ENCODE assay signal across 11 mouse cellular contexts in the genomic region with DNA sequence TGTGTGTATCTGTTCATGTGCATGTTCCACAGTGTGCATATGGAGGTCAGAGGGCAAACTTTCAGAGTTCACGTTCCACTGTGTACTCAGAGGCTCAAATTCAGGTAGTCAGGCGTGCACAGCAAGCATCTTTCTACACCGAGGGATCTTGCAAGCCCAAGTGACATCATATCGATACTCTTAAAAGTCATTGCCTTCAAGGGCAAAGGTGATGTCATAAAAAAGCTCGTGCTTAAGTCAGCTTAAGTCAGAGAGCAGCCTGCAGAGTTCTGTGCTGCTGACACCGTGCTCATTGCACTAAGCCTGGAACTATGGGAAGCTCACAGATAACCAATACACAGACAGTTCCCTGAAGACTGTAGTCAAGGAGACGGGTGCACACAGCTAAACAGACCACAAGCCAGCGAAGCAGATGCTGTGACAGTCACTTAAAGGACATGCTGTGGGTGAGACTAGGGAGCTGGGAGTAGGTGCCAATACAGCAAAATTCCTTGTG.
A peak's percentile ranks its signal among the peaks of the same experiment; 100 is the strongest.
DNase-seq lines count a peak whose midpoint lies in the region; ATAC-seq and TF ChIP-seq lines count a peak whose summit lies in the region.
"Had no signal": no experiment of that assay in that cellular context is flagged by ENCODE, and none has a peak within 500 bp of the region (broad histone marks: within the 10 kb centered on the region; RNA-seq: fewer than 3 reads in every experiment).

No protein-coding gene starts in this region.

- WGBS in liver, adult 2 months: 38% methylated on average over 8 of the region's 8 CpGs
- 59% methylated on average over 8 of the region's 8 CpGs for WGBS in liver, embryonic 12.5 days (ENCODE audit: insufficient replicate concordance)
- 50% methylated on average over 8 of the region's 8 CpGs for WGBS in intestine, embryonic 15.5 days
- WGBS in small intestine, adult 2 months: 24% methylated on average over 8 of the region's 8 CpGs

- no peak for TF ChIP-seq POLR2A in liver, adult 2 months (IDR thresholded peaks at IDR 0.05; ENCODE audit: extremely low read depth, insufficient read depth, low read length)
- TF ChIP-seq POLR2A in small intestine, adult 2 months (IDR thresholded peaks at IDR 0.05; ENCODE audit: low read depth, low read length): no peak

- H3K79me2 ChIP-seq in liver, adult 2 months (ENCODE audit: control insufficient read depth, insufficient read depth, low read length): no peaks in the 10 kb centered on the region

- H3K9me3 ChIP-seq in liver, embryonic 12.5 days (replicated peaks): no peaks in the 10 kb centered on the region
- H3K9me3 ChIP-seq in intestine, embryonic 15.5 days: no peaks in the 10 kb centered on the region
- H3K9me3 ChIP-seq: limb, embryonic 13.5 days had no signal

- no peak overlapping the region for H3K4me2 ChIP-seq in liver, embryonic 12.5 days
- no peak overlapping the region for H3K4me2 ChIP-seq in intestine, embryonic 15.5 days (replicated peaks)
- H3K4me2 ChIP-seq: limb, embryonic 13.5 days had no signal

- no peak overlapping the region for H3K27ac ChIP-seq in liver, adult 2 months (replicated peaks; ENCODE audit: insufficient read depth, low read depth, low read length)
- H3K27ac ChIP-seq in liver, embryonic 12.5 days: no peak overlapping the region
- H3K27ac ChIP-seq in intestine, embryonic 15.5 days: no peak overlapping the region
- peak overlapping the region; percentile 44; the same call in 1 of the 2 replicates for H3K27ac ChIP-seq in left cerebral cortex, adult 2 months
- H3K27ac ChIP-seq in small intestine, adult 2 months (ENCODE audit: insufficient read depth, low read depth, low read length): peak overlapping the region; percentile 66
- H3K27ac ChIP-seq: limb, embryonic 13.5 days had no signal

- H3K4me3 ChIP-seq in liver, adult 2 months (ENCODE audit: insufficient read depth, low read depth, low read length): no peak overlapping the region
- no peak overlapping the region for H3K4me3 ChIP-seq in liver, embryonic 12.5 days
- H3K4me3 ChIP-seq in intestine, embryonic 15.5 days (replicated peaks): no peak overlapping the region
- H3K4me3 ChIP-seq in left cerebral cortex, adult 2 months: no peak overlapping the region
- H3K4me3 ChIP-seq in small intestine, adult 2 months (ENCODE audit: low read depth, low read length): no peak overlapping the region
- H3K4me3 ChIP-seq: limb, embryonic 13.5 days; myocyte had no signal

- H3K9ac ChIP-seq in liver, adult 2 months (ENCODE audit: low read depth, low read length): no peak overlapping the region
- no peak overlapping the region for H3K9ac ChIP-seq in liver, embryonic 12.5 days
- no peak overlapping the region for H3K9ac ChIP-seq in intestine, embryonic 15.5 days
- H3K9ac ChIP-seq: limb, embryonic 13.5 days had no signal

- DNase-seq in liver, adult 2 months (ENCODE audit: extremely low read depth, low read depth, low spot score): peak; percentile 46
- DNase-seq in left cerebral cortex, adult 2 months (ENCODE audit: extremely low spot score in 1 of 2, low spot score in 2 of 2): peak; percentile 22 to 44
- no peak for DNase-seq in adrenal gland, postnatal 14 days
- no peak for DNase-seq in adrenal gland, postnatal 4 days (ENCODE audit: low spot score in 2 of 2)
- DNase-seq in thymus, postnatal 36 days: no peak
- DNase-seq: thymus, postnatal 25 days had no signal

- H3K4me1 ChIP-seq in liver, adult 2 months (ENCODE audit: control insufficient read depth, insufficient read depth, low read length): peaks cover 10% of the 10 kb centered on the region
- peaks cover 14% of the 10 kb centered on the region for H3K4me1 ChIP-seq in liver, embryonic 12.5 days
- H3K4me1 ChIP-seq in intestine, embryonic 15.5 days (replicated peaks): 0 out of 2 replicates have a peak, but pooled peaks cover 9% of the 10 kb centered on the region
- peaks cover 16% of the 10 kb centered on the region; the same call in 1 of the 2 replicates for H3K4me1 ChIP-seq in small intestine, adult 2 months (ENCODE audit: control insufficient read depth, insufficient read depth, insufficient read length, low read length)

- H3K36me3 ChIP-seq in liver, adult 2 months (ENCODE audit: control insufficient read depth, insufficient read depth, low read length): no peaks in the 10 kb centered on the region
- H3K36me3 ChIP-seq in liver, embryonic 12.5 days: no peaks in the 10 kb centered on the region
- H3K36me3 ChIP-seq in intestine, embryonic 15.5 days: no peaks in the 10 kb centered on the region
- H3K36me3 ChIP-seq in small intestine, adult 2 months (ENCODE audit: control insufficient read depth, insufficient read depth, low read length): no peaks in the 10 kb centered on the region
- H3K36me3 ChIP-seq: limb, embryonic 13.5 days had no signal

- no peak for ATAC-seq in liver, embryonic 12.5 days
- ATAC-seq in intestine, embryonic 15.5 days: peak; percentile 63

- no peaks in the 10 kb centered on the region for H3K27me3 ChIP-seq in liver, adult 2 months (ENCODE audit: control insufficient read depth, insufficient read depth, low read length)
- H3K27me3 ChIP-seq in liver, embryonic 12.5 days (replicated peaks): 0 out of 2 replicates have a peak, but pooled peaks cover 3% of the 10 kb centered on the region
- H3K27me3 ChIP-seq in intestine, embryonic 15.5 days (replicated peaks): no peaks in the 10 kb centered on the region
- no peaks in the 10 kb centered on the region for H3K27me3 ChIP-seq in small intestine, adult 2 months (ENCODE audit: control insufficient read depth, insufficient read depth, low read length)
- H3K27me3 ChIP-seq: limb, embryonic 13.5 days had no signal

- TF ChIP-seq CTCF in liver, adult 2 months (IDR thresholded peaks at IDR 0.05; ENCODE audit: low read depth, low read length): no peak
- no peak for TF ChIP-seq CTCF in left cerebral cortex, adult 2 months (IDR thresholded peaks at IDR 0.05)
- TF ChIP-seq CTCF in small intestine, adult 2 months (IDR thresholded peaks at IDR 0.05; ENCODE audit: extremely low read depth, insufficient read length, insufficient replicate concordance, low read depth, low read length): no peak

- intact Hi-C loops in left cerebral cortex, adult 2 months (cut with DNase I): no loop called here

Comparison
In these comparisons a context has a peak if more than half of its experiments do, and no peak if none do; other contexts are left out.
1. DNase-seq: peak in liver, adult 2 months (single experiment) and left cerebral cortex, adult 2 months (2 of 2); none in adrenal gland, postnatal 14 days (single experiment), adrenal gland, postnatal 4 days (0 of 2) and thymus, postnatal 36 days (0 of 2).
2. H3K27ac ChIP-seq: peak in left cerebral cortex, adult 2 months (single experiment) and small intestine, adult 2 months (single experiment); none in liver, adult 2 months (single experiment), liver, embryonic 12.5 days (single experiment) and intestine, embryonic 15.5 days (single experiment).